Mouse (Mus musculus): ENCODE results near the gene Catip. TPM values are rescaled to one million over a fixed set of nuclear protein-coding genes. Genes with fewer than 3 reads are reported as not detected.
"Not testable (repeated sequence)": the region's sequence is repeated elsewhere in the genome, so short reads cannot be mapped to it uniquely, and the experiment has no call there.

Gene Catip
- polyA plus RNA-seq (2015; fragmentation: Nextera tagmentation; extraction: Ambion mirVana): 2.5 and 2.8 TPM in 2 replicates

GRCm38 (mm10) chr1:74361812-74362211 is at the start of gene Catip:
TSS of gene Catip (plus strand) at chr1:74362108.
- Histone ChIP-seq H3K27ac (replicated peaks) (no peak within 1 kb of the TSS; the same call in 1 of the 2 replicates), H3K4me1 (peaks cover 13% of the 10 kb centered on the region), H3K27me3 (no peaks in the 10 kb centered on the region), H3K9ac (no peak within 1 kb of the TSS), H3K9me3 (replicated peaks) (no peaks in the 10 kb centered on the region), H3K36me3 (no peaks in the 10 kb centered on the region), H3K4me2 (replicated peaks) (0 out of 2 replicates have a peak within 1 kb of the TSS, but pooled peaks have one; percentile 17), H3K4me3 (replicated peaks) (no peak within 1 kb of the TSS)
- ATAC-seq (ENCODE audit: insufficient number of reproducible peaks, low FRiP score, low TSS enrichment, low read depth): peak; percentile 68; the same call in 1 of the 2 replicates
- 0% methylated on average over 2 of the region's 2 CpGs for WGBS

GRCm38 (mm10) chr1:74313049-74313692 is 48.7 kb upstream of the Catip start:
- Histone ChIP-seq H3K36me3 (no peaks in the 10 kb centered on the region), H3K4me3 (replicated peaks) (no peak overlapping the region), H3K4me1 (no peaks in the 10 kb centered on the region), H3K27me3 (no peaks in the 10 kb centered on the region), H3K9me3 (replicated peaks) (no peaks in the 10 kb centered on the region), H3K27ac (replicated peaks) (no peak overlapping the region), H3K9ac (no peak overlapping the region), H3K4me2 (replicated peaks) (no peak overlapping the region)
- no peak for ATAC-seq (ENCODE audit: insufficient number of reproducible peaks, low FRiP score, low TSS enrichment, low read depth)
- WGBS: 4% methylated on average over 3 of the region's 3 CpGs

GRCm38 (mm10) chr1:74314796-74315195 is 47.1 kb upstream of the Catip start:
- 83% methylated on average over 3 of the region's 3 CpGs for WGBS
- H3K4me2 ChIP-seq (replicated peaks): no peak overlapping the region
- no peak overlapping the region for H3K4me3 ChIP-seq (replicated peaks)
- H3K4me1 ChIP-seq: no peaks in the 10 kb centered on the region
- H3K36me3 ChIP-seq: no peaks in the 10 kb centered on the region
- no peak for ATAC-seq (ENCODE audit: insufficient number of reproducible peaks, low FRiP score, low TSS enrichment, low read depth)
- no peak overlapping the region for H3K27ac ChIP-seq (replicated peaks)
- no peaks in the 10 kb centered on the region for H3K9me3 ChIP-seq (replicated peaks)
- H3K9ac ChIP-seq: no peak overlapping the region
- no peaks in the 10 kb centered on the region for H3K27me3 ChIP-seq

GRCm38 (mm10) chr1:74316114-74316827 is 45.6 kb upstream of the Catip start:
- no peak for ATAC-seq (ENCODE audit: insufficient number of reproducible peaks, low FRiP score, low TSS enrichment, low read depth)
- no peak overlapping the region for H3K27ac ChIP-seq (replicated peaks)
- no peaks in the 10 kb centered on the region for H3K27me3 ChIP-seq
- no peak overlapping the region for H3K4me2 ChIP-seq (replicated peaks)
- no peak overlapping the region for H3K4me3 ChIP-seq (replicated peaks)
- no peak overlapping the region for H3K9ac ChIP-seq
- no peaks in the 10 kb centered on the region for H3K36me3 ChIP-seq
- WGBS: 67% methylated on average over 4 of the region's 4 CpGs
- H3K9me3 ChIP-seq (replicated peaks): no peaks in the 10 kb centered on the region
- no peaks in the 10 kb centered on the region for H3K4me1 ChIP-seq

- Histone ChIP-seq H3K9ac (no peak overlapping the region), H3K36me3 (no peaks in the 10 kb centered on the region), H3K27me3 (no peaks in the 10 kb centered on the region), H3K27ac (replicated peaks) (no peak overlapping the region), H3K4me1 (no peaks in the 10 kb centered on the region), H3K4me3 (replicated peaks) (no peak overlapping the region), H3K4me2 (replicated peaks) (no peak overlapping the region), H3K9me3 (replicated peaks) (no peaks in the 10 kb centered on the region)
- whole genome bisulfite sequencing: 90% methylated on average over 3 of the region's 3 CpGs
- ATAC-seq (ENCODE audit: insufficient number of reproducible peaks, low FRiP score, low TSS enrichment, low read depth): no peak
Measured at GRCm38 (mm10) chr1:74318711-74319110, 43.2 kb upstream of the Catip start.

- no peaks in the 10 kb centered on the region for H3K27me3 ChIP-seq
- H3K4me2 ChIP-seq (replicated peaks): no peak overlapping the region
- no peaks in the 10 kb centered on the region for H3K36me3 ChIP-seq
- 0 out of 2 replicates have a peak overlapping the region, but pooled peaks have one; percentile 55 for H3K27ac ChIP-seq (replicated peaks)
- H3K4me1 ChIP-seq: no peaks in the 10 kb centered on the region
- H3K4me3 ChIP-seq (replicated peaks): no peak overlapping the region
- no peak overlapping the region for H3K9ac ChIP-seq
- no peak for ATAC-seq (ENCODE audit: insufficient number of reproducible peaks, low FRiP score, low TSS enrichment, low read depth)
- 68% methylated on average over 3 of the region's 3 CpGs for WGBS
- H3K9me3 ChIP-seq (replicated peaks): no peaks in the 10 kb centered on the region
Measured at GRCm38 (mm10) chr1:74321396-74321795, 40.5 kb upstream of the Catip start.

- H3K9ac ChIP-seq; H3K27me3 ChIP-seq; H3K36me3 ChIP-seq; H3K9me3 ChIP-seq (replicated peaks); H3K27ac ChIP-seq (replicated peaks); H3K4me3 ChIP-seq (replicated peaks); H3K4me2 ChIP-seq (replicated peaks); ATAC-seq (ENCODE audit: insufficient number of reproducible peaks, low FRiP score, low TSS enrichment, low read depth): not testable (repeated sequence)
- 74% methylated on average over 2 of the region's 2 CpGs for WGBS
- peaks cover 25% of the 10 kb centered on the region for H3K4me1 ChIP-seq
Measured at GRCm38 (mm10) chr1:74326916-74327315, 35.0 kb upstream of the Catip start.

GRCm38 (mm10) chr1:74329899-74330431 is 31.9 kb upstream of the Catip start:
- no peak for ATAC-seq (ENCODE audit: insufficient number of reproducible peaks, low FRiP score, low TSS enrichment, low read depth)
- peaks cover 48% of the 10 kb centered on the region for H3K4me1 ChIP-seq
- no peak overlapping the region for H3K9ac ChIP-seq
- no peaks in the 10 kb centered on the region for H3K27me3 ChIP-seq
- H3K27ac ChIP-seq (replicated peaks): peak overlapping the region; percentile 92; the same call in 1 of the 2 replicates
- H3K36me3 ChIP-seq: no peaks in the 10 kb centered on the region
- H3K4me3 ChIP-seq (replicated peaks): no peak overlapping the region
- WGBS: 67% methylated on average over 7 of the region's 7 CpGs
- no peak overlapping the region for H3K4me2 ChIP-seq (replicated peaks)
- H3K9me3 ChIP-seq (replicated peaks): no peaks in the 10 kb centered on the region

- Histone ChIP-seq H3K27me3 (no peaks in the 10 kb centered on the region), H3K9me3 (replicated peaks) (no peaks in the 10 kb centered on the region), H3K4me1 (peaks cover 54% of the 10 kb centered on the region), H3K9ac (no peak overlapping the region), H3K36me3 (0 out of 2 replicates have a peak, but pooled peaks cover 3% of the 10 kb centered on the region), H3K27ac (replicated peaks) (peak overlapping the region; percentile 92), H3K4me2 (replicated peaks) (no peak overlapping the region), H3K4me3 (replicated peaks) (no peak overlapping the region)
- WGBS: 58% methylated on average over 4 of the region's 4 CpGs
- ATAC-seq (ENCODE audit: insufficient number of reproducible peaks, low FRiP score, low TSS enrichment, low read depth): no peak
Measured at GRCm38 (mm10) chr1:74331046-74331681, 30.7 kb upstream of the Catip start.

GRCm38 (mm10) chr1:74332241-74332763 is 29.6 kb upstream of the Catip start:
- WGBS: under 1% methylated on average over 36 of the region's 36 CpGs
- Histone ChIP-seq H3K9ac (peak overlapping the region; percentile 27; the same call in 1 of the 2 replicates), H3K9me3 (replicated peaks) (no peaks in the 10 kb centered on the region), H3K4me2 (replicated peaks) (peak overlapping the region; percentile 85), H3K4me3 (replicated peaks) (peak overlapping the region; percentile 55), H3K36me3 (0 out of 2 replicates have a peak, but pooled peaks cover 3% of the 10 kb centered on the region), H3K27me3 (no peaks in the 10 kb centered on the region), H3K4me1 (peaks cover 54% of the 10 kb centered on the region), H3K27ac (replicated peaks) (peak overlapping the region; percentile 92)
- ATAC-seq (ENCODE audit: insufficient number of reproducible peaks, low FRiP score, low TSS enrichment, low read depth): peak; percentile 93

- peak overlapping the region; percentile 85 for H3K4me2 ChIP-seq (replicated peaks)
- peak overlapping the region; percentile 27 for H3K9ac ChIP-seq
- H3K4me3 ChIP-seq (replicated peaks): peak overlapping the region; percentile 55
- no peaks in the 10 kb centered on the region for H3K9me3 ChIP-seq (replicated peaks)
- ATAC-seq (ENCODE audit: insufficient number of reproducible peaks, low FRiP score, low TSS enrichment, low read depth): no peak
- WGBS: 4% methylated on average over 9 of the region's 9 CpGs
- H3K4me1 ChIP-seq: peaks cover 54% of the 10 kb centered on the region
- peak overlapping the region; percentile 92 for H3K27ac ChIP-seq (replicated peaks)
- H3K36me3 ChIP-seq: 0 out of 2 replicates have a peak, but pooled peaks cover 3% of the 10 kb centered on the region
- H3K27me3 ChIP-seq: no peaks in the 10 kb centered on the region
Measured at GRCm38 (mm10) chr1:74332930-74333329, 29.0 kb upstream of the Catip start.

Data from embryonic facial prominence, embryonic 15.5 days (tissue).